Mouse (Mus musculus) layer of hippocampus, postnatal 25 days (tissue): ENCODE data around the gene Tmem135. TPM values are rescaled to one million over a fixed set of nuclear protein-coding genes. Genes with fewer than 3 reads are reported as not detected.
"Not testable (repeated sequence)": the region's sequence is repeated elsewhere in the genome, so short reads cannot be mapped to it uniquely, and the experiment has no call there.

Experiments
- DNase-seq, 2 experiments: peaks; one replicate each; pipeline ENCODE4 v3.0.0; 2022; ENCODE audit warnings: mixed read lengths in 2 of 2, low spot score in 1 of 2; ENCODE audit errors: extremely low spot score in 1 of 2
- total RNA-seq, 2 experiments: library from RNA; stranded (reverse); gene quantifications; 2 replicates each; pipeline ENCODE4 v1.2.3; 2021

Gene Tmem135
- total RNA-seq, 2 experiments from 2014 or later = 59.1 to 63.4 TPM

DNA sequence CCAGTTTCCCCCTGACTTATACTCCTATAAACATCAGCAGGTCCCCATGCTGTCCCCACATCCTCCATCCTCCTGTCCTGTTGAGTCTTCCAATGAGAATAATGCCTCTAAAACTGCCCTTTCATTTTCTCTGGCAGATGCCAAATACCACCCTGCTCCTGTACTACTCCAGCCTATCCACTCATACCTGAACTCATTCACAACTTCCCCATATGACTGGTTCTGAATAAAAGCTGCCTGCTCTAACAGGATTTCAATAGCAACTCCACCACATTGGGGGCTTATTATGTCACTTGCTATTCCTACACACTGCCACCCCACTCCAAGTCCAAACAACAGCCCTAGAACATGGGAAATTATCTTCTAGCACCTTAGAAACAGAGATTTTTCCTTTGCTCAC is 68.7 kb downstream of the Tmem135 start:
- DNase-seq = no peak

DNA sequence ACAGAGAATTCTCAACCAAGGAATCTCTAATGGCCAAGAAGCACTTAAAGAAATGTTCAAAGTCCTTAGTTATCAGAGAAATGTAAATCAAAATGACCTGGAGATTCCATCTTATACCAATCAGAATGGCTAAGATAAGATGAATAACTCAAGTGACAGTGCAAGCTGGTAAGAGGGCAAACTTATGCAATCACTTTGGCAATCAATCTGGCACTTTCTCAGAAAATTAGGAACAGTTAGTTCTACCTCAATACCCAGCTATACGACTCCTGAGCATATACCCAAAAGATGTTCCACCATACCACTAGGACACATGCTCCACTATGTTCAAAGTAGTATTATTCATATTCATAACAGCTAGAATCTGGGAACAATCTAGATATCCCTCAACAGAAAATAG is 74.1 kb downstream of the Tmem135 start:
- no peak for DNase-seq

DNA sequence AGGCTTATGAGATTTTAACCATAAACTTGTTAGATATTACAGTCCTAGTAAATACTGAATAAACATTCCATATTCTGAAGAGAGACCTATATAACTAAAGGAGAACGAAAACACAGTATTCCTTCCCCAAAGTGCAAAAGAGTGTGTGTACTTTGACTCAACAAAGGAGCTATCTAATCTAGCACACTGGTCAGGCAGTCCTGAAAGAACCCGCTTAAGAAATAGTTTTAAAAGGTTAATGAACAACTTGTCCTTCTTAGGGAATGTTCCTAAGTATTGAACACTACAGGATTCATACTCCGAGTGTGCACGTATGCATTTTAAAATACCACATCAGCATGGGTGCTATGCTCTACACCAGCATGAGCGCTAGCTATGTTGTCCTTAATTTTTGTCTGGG is 76.3 kb downstream of the Tmem135 start:
- DNase-seq = no peak

DNA sequence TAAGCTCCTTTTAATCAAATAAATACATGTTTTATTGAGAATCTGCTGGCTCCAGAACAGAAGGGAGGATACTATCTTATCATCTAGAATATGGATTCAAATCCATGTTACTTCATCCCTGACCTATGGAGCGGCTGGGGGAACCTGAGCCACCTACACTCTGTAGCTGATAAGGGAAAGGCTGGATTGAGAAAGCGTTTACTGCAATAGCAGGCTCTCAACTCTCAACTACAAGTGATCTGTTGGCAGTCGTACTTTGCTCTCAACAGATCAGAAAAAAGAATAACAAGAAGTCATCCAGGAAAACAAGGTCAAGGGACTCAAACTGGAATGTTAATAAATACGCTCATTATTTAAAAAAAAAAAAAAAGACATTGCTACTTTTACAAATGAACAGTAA is 77.3 kb downstream of the Tmem135 start:
- no peak for DNase-seq

DNA sequence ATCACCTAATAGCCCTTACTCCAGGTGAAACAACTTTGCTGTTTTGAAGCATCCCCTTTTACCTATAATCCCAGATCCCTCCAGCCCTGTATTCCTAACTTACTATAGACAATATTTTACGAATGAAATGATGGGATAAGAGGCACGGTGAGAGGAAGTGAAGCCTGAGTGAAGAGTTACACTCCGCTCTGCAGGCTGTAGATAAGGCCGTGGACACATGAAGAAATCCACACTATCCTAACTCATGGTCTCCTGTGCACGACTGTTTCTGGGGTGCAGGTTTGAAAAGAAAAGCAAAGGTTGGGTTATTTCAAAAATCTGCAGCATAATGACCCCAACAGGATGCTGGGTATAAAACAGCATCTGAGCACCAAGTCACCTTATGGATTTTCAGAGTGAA is 77.8 kb downstream of the Tmem135 start:
- DNase-seq = no peak

DNA sequence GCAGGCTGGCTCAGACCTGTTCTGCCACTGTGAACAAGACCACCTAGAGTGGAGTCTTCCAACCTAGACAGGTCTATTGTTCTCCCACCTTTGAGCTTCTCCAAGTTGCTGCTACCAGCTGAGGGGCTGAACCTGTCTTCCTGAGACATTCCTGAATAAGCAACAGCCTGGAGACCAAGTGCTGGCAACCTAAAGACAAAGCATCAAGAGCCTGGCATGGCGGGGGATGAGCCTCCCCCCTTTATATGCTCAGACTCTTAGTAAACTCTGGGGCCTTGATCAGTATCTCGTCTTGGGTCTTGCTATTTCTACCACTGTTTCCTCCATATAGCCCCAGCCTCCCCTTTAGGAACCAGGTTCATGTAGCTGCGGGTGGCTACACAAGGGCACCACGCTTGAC is 81.3 kb downstream of the Tmem135 start:
- DNase-seq = not testable (repeated sequence)

DNA sequence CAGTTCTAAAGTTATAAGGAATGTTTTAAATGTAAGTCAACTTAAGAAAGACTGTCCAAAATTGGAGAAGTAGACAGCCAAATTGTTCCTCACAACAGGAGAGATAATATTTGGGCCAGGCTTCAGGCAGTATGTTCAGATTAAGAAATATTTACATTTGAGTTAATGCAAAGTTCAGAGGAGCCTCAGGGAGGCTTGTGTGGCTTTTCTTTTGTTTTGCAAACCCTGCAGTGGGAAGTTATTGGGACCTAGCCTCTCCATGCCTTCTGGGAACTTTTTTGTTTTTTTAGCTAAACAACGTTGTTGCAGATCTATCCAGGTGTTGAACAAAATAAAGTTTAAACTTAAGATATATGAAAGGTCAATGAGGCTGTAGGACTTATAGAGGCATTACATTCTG is 84.7 kb downstream of the Tmem135 start:
- DNase-seq = no peak

DNA sequence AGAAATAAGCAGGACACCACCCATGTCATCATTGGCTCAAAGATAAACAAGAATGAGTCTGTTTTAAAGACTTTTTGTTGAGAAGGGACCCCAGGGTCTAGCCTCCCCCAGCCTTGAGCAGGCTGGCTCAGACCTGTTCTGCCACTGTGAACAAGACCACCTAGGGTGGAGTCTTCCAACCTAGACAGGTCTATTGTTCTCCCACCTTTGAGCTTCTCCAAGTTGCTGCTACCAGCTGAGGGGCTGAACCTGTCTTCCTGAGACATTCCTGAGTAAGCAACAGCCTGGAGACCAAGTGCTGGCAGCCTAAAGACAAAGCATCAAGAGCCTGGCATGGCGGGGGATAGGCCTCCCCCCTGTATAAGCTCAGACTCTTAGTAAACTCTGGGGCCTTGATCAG is 86.9 kb downstream of the Tmem135 start:
- not testable (repeated sequence) for DNase-seq

DNA sequence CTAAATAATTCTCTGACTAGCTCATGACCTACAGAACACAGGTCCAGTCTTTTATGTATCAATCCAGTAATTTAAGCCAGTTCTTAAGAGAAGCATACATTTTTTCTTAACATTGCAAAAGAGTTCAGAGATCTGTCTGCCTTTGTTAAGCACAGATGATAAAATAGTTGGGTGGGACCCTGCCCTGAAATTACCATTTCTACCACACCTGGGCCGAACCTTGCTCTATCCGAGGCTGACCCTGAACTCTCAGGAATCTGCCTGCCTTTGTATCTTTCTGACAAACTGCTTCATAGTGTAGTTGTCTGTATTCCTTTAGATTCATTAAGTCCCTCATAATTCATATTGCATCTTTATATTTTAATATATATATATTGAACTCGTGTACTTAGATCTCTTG is 87.9 kb downstream of the Tmem135 start:
- no peak for DNase-seq

DNA sequence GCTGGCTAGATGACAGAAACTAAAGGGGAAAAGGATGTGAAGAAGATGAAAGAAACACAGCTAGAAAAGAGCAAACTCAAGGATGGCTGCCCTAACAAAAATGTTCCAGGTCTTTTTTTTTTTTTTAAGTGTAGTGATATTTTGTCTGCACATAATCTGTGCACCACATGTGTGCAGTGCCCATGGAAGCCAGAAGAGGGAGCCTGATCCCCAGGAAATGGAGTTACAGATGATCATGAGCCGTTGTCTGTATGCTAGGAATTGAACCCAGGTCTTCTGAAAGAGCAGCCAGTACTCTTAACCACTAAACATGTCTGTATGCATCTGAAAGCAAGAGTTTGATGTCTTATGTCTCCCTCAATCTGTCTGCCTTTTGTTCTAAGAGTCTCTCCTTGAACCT is 92.5 kb downstream of the Tmem135 start:
- DNase-seq = no peak

DNA sequence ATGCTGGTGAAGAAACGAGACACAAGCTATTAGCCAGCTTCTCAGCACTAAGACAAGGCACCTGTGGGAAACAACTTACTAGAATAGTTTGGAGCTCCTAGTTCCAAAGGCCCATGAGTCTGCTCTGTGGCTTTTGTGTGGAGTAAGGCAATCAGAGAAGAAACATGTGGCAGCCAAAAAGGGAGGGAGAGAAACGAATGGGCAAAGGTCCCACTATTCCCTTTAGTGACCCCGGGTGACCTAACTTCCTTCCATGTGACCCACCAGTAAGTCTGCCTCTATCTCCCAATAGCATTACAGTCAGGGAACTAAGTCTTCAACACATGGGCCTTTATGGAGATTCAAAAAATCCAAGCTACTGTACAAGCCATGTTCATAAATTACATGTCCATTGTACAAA is 95.1 kb downstream of the Tmem135 start:
- no peak for DNase-seq

DNA sequence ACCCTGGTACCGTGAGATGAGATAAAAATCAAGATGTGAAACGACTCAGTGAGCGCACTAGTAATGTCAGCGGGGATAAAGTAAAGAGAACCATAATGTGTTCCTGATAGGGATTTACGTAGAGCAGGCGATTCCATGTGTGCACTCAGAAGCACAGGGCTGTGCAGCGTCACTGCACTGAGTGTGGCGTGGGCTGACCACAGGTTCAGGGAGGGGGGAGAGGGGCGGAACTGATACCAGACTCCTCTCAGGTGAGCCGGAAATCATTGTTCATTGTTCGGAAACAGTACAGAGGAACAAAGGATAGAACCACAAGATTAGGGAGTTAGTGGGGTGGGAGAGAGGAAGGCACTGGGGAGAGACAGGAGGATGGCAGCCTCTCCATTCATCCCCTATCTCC is 95.8 kb downstream of the Tmem135 start:
- no peak for DNase-seq

DNA sequence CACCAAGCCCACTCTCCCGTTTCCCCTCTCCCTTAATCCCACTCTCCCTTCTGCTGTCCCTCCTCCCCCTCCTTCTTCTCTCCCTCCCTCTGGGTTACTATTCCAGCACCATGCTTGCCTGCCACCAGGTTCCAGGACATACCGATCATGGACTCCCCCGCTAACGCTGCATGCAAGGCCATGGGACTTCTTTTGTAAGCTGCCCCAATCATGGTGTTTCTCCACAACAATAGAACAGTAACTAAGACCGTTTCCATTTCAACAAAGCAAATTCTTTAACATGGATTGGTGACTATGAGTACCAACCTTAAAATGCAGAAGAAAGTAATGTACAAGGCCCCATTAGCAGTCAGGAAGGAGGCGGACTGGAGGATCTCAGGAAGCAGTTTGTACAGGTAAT is 97.2 kb downstream of the Tmem135 start:
- DNase-seq = no peak

DNA sequence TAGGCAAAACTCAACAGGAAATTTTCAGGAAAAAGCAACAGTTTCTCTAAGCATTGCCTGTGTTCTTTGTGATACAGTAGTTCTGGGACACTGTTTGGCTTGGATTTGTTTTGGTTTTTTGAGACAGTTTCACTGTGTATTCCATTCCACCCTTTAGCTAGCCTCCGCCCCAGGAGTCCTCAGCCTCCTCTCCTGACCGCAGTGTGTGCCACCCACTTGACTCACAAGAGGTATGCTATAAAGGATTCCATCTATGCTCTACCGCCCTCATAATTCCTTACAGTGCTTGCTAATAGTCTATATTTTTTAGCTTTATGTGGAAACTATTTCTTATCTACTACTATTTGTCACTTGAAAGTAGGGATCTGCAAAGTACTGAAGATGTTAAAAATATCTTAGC is 99.1 kb downstream of the Tmem135 start:
- no peak for DNase-seq

DNA sequence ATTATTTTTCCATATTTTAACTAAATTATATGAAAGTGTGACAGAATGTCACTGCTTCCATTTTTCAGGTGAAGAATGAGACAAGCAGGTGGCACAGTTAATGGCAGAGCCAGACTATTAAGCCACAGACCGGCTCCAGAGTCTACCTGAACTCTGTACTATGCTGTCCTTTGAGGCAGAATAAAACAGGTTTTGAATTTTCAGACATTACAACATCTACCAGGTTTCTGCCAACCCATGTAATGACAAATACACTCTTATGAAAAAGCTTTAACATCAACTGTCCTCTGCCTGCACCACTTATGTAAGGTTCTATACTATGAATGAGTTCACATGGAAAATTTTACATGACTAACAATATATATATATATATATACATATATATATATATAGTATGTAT is 100.3 kb downstream of the Tmem135 start:
- no peak for DNase-seq

DNA sequence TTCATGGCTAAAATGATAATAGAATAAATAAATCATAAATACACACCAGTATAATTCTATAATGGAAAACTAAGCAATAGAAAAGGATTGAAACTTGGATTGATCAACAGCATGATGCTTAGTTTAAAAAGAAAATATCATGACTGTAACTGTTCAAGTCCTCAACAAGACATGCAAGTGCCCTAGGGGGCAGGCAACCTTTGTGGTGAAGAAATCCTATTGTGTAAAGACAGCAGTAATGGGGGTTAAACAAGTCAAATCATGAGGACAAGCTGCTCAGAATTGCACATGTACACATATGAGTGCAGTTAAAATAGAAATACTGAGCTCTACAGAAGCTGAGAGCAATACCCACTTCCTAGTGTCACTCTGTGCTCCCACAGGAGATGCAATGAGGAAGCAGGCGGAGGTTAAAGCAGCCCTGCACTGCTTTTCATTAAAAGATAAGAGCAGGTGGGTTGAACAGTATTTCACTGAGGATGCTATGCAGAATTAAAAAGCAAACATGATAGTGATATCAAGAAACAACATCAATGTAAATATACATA is 105.0 kb downstream of the Tmem135 start:
- no peak for DNase-seq

DNA sequence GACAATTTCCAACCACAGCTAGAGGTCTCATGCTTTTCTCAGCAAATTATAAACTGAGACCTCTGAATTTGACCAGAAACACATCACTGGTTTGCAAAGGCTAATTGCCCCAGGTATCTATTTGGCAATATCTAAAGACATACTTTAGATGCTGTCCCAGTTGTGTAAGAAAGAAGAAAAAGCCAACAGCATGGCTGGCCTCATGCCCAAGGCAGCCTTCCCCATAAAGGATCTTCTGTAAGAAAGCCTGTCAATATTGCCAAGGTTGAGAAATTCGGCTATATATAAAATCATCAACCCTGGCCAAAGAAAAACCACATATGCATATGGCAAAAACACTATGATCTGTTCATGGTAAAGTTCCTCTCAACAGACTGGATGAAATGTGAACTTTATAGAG is 107.1 kb downstream of the Tmem135 start:
- DNase-seq = no peak

DNA sequence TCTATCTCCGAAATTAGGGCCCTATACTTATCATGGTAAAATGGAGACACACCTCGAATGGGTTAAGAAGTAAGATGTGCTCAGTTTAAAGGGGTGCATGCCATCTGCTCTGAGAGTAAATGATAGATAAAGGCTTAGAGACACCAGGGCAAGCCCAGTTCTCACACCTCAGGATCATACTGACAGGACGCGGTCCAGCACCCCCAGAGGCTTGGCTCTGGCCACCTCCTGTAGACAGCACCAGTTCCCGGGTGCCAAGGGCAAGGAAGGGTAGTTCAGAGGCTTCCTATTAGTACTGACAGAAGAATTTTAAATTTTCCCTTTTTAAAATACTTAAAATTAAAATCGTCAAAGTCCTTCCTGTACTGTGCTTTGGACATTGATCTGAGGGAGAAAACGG is 121.4 kb downstream of the Tmem135 start:
- no peak for DNase-seq

DNA sequence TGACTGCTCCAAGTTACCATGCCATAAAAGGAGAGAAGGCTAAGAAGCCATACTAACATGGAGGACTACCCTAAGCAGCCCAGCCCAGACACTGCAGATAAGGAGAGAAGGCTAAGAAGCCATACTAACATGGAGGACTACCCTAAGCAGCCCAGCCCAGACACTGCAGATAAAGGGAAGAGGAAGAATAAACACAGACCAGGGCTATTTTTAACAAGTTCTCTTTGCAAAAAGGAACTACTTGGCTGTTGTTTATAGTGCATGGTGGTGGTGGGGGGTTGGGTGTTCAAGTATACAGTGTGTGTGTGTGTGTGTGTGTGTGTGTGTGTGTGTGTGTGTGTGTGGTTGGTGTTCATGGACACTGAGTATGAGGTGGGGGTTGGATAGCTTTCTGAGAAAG is 133.6 kb downstream of the Tmem135 start:
- DNase-seq = not testable (repeated sequence)

DNA sequence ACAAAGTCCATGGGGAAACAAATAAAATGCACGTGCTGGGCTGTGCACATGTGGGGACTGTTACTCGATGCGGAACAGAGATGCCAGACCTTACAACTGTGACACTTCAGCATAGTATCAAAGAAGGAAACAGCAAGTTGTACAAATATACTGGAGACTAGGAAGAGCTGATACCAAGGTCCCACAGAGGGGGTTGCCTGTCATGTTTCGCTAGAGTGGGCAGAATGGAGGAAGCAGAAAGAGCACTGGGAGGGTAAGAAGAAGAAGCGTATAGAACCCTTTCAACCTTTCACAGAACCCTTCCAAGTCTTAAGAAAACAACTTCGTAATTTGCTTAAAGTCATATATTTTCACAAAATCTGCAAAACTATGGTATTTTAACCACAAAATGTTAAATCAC is 134.2 kb downstream of the Tmem135 start:
- no peak for DNase-seq

DNA sequence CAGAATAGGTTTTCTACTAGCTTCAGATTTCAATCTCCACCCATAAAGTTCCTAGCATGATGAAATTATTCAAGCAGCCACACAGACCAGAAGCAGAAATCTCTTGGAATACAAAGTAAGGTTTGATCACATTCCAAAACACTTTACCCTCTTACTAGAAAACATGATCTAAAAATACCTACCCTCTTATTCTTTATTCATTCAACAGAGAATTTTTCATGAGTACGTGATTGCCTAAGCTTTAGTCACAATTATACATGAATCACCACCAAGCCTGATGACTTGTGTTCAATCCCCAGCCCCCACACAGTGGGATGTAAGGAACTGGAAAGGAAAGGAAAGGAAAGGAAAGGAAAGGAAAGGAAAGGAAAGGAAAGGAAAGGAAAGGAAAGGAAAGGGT is 136.5 kb downstream of the Tmem135 start:
- no peak for DNase-seq

DNA sequence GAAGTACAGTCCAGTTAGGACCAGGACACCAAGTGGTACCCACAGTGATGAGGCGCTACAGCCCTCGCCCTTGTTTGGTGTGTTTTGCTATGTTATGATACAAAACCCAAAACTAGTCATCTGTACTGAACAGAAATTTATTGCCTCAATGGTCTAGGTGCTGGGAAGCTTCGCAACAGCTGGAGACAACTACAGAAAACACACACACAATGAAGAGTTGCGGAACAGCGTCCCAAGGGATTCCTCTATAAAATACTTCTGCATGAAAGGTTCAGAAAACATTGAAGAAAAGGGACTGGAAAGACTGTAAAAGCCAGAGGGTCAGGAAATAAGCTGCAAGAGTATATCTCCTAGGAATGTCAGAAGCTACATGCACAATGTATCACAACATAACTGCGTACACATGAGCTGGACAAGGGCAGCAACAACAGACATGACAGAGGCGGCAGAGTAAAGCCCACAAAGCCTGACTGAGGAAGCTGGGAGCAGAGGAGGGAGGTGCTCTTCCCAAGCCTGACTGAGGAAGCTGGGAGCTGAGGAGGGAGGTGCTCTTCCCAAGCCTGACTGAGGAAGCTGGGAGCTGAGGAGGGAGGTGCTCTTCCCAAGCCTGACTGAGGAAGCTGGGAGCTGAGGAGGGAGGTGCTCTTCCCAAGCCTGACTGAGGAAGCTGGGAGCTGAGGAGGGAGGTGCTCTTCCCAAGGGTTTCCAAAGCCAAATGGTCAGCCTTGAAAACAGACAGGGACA is 137.8 kb downstream of the Tmem135 start:
- DNase-seq = no peak

DNA sequence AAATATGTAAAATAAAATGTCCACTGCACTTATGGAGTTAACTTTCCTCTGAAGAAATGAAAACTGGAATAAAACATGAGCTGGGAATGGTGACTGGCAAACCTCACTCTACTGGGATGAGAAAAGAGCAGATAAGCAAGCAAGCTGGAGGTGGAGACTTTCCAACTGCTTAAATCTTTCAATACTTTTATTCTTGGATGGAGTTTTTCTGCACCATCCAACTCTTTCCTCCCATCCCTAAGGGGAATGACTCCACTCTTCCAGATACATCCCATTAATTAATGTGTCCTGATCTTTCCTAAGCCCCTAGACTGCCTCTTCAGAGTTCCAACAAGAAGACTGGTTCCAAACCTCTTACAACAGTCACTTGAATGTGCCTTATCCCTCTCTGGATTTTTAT is 143.1 kb downstream of the Tmem135 start:
- no peak for DNase-seq
